Mouse (Mus musculus): ENCODE data around the gene Ell. TPM values are rescaled to one million over a fixed set of nuclear protein-coding genes. Genes with fewer than 3 reads are reported as not detected.

Gene Ell
- polyA plus RNA-seq (2021) = 26.1 TPM

DNA sequence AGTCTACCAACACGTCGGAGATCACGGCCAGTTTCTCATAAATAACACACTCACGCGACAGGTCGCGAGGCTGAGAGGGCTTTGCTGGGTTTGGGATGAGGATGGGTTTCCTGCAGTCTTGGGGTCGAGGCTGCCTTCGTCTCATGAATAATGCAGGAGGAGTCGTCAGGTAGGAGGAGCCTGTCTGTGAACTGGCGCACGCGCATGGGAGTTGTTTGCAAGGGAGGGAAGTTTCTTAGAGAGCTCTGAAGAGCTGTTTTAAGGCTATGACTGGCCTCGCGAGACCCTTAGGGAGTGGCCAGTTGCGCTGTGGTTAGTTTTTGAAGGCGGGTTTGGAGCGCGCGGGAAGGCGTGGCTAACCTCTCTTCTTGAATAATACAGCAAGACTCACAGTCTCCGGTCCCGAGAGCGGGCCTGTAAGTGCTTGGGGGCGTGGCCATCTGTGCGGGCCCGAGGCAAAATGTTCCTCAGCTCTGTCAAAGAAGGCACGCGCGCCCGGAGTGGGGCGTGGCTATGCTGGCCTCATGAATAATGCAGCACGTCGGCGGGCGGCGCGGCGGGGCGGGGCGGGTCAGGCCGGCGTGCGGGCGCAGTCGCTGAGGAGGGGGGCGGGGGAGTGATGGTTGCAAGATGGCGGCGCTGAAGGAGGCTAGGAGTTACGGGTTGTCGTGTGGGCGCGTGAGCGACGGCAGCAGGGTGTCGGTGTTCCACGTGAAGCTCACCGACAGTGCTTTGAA, at the start of gene Ell:
Gene Ell, plus strand, starts transcription at position 381 of the 737 bp plus-strand sequence.
- peak; percentile 95 for DNase-seq (ENCODE audit: low read depth, low spot score)
- CTCF ChIA-PET = interaction anchor here (1.4 to 4.1 kb wide), 2 partner anchors 12 to 71 kb away, joined by 4 to 20 read pairs; partner anchors contain the start of genes Fkbp8 and Kxd1
- no peaks in the 10 kb centered on the region for H3K27me3 ChIP-seq
- ATAC-seq = peak; percentile 84
- in situ Hi-C loops (cut with MboI; ENCODE audit: low pct_unique_long_range_greater_than_20kb) = no loop called here
- no peak for TF ChIP-seq CTCF (IDR thresholded peaks at IDR 0.05)
- POLR2A ChIA-PET = interaction anchor here (0.8 to 4.2 kb wide), 6 partner anchors 11 to 71 kb away, joined by 3 to 24 read pairs (median 4); partner anchors contain the start of genes Fkbp8, Kxd1, Ssbp4 and Uba52

DNA sequence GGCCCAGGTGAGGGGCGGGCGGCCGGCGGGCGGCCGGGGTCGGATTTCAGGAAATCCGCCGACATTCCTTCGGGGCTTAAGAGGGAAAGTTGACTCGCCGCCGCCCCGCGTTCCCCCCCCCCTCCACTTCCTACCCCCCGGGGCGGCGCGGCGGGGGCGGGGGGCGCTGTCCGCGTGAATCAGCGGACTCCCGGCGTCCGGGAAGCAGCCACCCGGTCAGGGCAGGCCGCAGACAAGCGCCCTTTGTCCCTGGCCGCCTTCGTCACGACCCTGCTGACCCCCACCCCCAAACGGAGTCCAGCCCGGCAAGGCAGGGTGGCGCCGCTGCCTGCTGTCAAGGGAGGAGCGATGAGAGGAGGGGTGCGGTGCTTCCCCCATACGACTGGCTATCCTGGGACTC, 49.7 kb upstream of the Ell start:
- POLR2A ChIA-PET = no interaction called here
- no peaks in the 10 kb centered on the region for H3K27me3 ChIP-seq
- DNase-seq (ENCODE audit: low read depth, low spot score) = no peak
- no peak for TF ChIP-seq CTCF (IDR thresholded peaks at IDR 0.05)
- in situ Hi-C loops (cut with MboI; ENCODE audit: low pct_unique_long_range_greater_than_20kb) = no loop called here
- CTCF ChIA-PET = no interaction called here
- ATAC-seq = no peak

DNA sequence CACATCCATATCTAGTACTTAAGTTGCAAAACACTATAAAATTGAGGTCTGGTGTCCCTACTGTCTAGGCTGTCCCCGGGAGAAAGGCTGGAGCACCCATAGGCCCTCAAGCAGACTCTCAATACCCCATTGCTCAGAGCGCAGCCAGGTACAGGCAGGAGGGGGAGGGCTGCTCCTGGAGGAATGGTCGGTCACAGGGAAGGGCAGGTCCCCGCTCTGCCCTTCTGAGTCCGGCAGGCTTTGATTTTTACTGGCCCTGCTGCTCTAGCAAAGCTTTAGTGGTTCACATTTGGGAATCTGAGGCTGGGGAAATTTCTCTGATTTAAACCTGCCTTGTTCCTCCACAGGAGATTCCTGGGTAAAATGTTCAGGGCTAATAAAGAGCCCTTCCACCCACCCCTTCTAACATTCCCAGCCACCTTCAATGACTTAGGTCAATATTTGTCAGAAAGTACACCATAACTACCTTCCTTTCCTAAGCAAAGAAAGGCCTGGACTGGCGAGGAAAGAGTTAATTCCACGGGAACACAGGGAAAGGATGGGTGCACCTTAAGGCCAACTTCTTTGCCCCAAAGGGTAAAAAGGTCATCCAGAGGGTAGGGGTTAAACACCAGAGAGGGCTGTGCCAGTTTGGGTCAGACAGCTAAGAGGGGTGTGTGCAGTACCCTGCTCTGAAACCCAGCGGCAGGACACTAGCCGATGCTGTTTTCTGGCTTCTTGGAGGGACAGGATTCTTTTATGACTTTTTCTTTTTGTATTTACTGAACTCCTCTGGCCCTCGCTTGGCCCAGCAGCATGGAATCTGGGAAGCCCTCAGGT, 49.0 kb upstream of the Ell start:
- in situ Hi-C loops (cut with MboI; ENCODE audit: low pct_unique_long_range_greater_than_20kb) = no loop called here
- POLR2A ChIA-PET = no interaction called here
- CTCF ChIA-PET = no interaction called here
- H3K27me3 ChIP-seq = no peaks in the 10 kb centered on the region
- DNase-seq (ENCODE audit: low read depth, low spot score) (no peak), ATAC-seq (no peak)
- no peak for TF ChIP-seq CTCF (IDR thresholded peaks at IDR 0.05)

DNA sequence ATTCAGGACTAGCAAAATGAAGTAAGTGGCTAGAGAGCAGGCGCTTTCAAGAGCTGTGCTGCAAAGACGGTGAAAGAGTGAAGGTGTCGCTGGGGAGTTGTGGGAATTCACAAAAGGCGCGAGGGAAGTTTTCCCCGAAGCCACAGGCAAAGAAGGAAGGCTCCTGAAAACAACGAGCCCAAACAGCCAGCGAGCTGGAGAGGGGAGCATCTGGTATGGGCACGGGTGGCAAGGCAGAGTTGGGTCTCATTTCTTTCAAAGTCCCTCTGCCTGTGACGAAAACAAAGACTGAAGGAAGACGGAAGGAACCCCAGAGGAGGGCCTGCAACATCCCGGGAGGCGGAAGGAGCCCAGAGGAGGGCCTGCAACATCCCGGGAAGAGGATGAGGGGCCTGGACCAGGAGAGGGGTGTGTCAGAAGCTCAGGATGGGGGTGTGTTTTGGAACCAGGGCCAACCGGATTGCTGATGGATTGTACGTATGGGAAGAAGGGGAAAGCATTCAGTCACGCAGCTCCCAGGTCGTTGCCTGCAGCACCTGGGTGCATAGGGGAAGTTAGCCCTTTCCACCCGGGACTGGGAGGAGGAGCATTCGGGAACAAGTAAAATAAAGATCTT, 48.3 kb upstream of the Ell start:
- DNase-seq (ENCODE audit: low read depth, low spot score) = no peak
- TF ChIP-seq CTCF (IDR thresholded peaks at IDR 0.05) = no peak
- in situ Hi-C loops (cut with MboI; ENCODE audit: low pct_unique_long_range_greater_than_20kb) = no loop called here
- no peaks in the 10 kb centered on the region for H3K27me3 ChIP-seq
- ATAC-seq = no peak
- CTCF ChIA-PET = no interaction called here
- POLR2A ChIA-PET = no interaction called here

DNA sequence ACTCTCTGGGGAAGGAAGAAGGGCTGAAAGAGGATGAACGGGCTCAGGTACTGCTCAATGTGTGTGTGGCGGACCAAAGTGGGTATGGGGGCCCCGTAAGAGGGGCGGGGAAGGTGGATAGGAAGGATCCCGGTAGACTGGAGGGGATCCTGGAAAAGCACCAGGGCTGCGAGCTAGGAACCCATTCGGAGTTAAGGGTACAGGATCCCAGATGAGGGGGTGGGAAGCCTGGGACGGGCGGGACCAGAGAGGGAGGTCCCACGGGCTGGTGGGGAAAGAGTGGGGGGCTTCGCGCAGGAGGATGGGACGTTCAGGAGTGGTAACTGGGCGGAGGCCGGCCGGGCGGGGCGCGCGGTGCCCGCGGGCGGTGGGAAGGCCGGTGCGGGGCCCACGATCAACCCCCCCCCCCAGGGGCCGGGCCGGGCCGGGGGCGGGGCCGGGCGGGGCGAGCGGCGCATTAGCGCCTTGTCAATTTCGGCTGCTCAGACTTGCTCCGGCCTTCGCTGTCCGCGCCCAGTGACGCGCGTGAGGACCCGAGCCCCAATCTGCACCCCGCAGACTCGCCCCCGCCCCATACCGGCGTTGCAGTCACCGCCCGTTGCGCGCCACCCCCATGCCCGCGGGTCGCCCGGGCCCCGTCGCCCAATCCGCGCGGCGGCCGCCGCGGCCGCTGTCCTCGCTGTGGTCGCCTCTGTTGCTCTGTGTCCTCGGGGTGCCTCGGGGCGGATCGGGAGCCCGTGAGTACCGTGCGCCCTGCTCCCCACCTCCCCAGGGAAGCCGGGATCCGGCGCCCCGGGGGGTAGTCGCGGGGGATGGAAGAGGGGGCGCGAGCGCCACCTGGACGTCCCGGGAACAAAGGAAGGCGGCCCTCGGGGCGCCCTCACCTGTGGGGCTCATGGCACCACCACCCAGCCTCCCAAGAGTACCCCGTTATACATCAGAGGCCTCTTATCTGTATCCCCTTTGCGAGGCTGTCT, 46.3 kb upstream of the Ell start, which contains the start of gene Crlf1:
Gene Crlf1, plus strand, starts transcription at position 495 of the 977 bp plus-strand sequence.
- H3K27me3 ChIP-seq = no peaks in the 10 kb centered on the region
- CTCF ChIA-PET = no interaction called here
- POLR2A ChIA-PET = no interaction called here
- no peak for TF ChIP-seq CTCF (IDR thresholded peaks at IDR 0.05)
- ATAC-seq (no peak), DNase-seq (ENCODE audit: low read depth, low spot score) (no peak)
- in situ Hi-C loops (cut with MboI; ENCODE audit: low pct_unique_long_range_greater_than_20kb) = no loop called here

DNA sequence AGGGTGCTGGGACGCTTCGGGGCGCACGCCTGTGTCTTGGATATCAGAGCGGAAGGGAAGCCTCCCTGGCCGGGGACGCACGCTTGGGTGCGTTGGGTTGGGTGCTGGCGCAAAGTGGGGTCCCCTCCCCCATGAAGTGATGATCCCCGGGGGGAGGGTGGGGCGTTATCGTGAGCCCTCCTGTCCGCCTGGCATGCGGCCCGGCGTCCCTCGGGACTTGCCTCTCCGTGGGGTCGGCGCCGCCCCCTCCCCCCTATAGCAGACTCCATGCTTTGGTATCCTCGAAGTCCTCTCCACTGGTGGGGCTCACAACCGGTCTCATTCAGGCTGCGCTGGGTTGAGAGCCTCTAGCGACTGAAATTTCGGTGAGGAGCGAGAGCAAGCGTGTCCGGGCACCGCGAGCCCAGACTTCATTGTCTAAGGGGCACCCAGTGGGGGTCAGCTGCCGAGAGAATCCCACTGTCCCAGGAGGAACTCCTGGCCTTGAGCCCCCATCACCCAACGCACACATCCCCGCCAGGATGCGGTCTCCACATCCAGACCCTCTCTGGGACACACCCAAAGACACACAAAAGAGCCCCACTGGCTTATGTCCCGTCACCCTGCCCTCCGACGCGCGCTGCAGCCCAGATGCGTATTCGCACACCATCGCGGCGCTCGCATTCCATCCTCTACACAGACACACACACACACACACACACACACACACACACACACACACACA, 45.4 kb upstream of the Ell start:
- TF ChIP-seq CTCF (IDR thresholded peaks at IDR 0.05) = no peak
- POLR2A ChIA-PET = interaction anchor here (0.5 kb wide), 1 partner anchor 245 kb away, joined by 3 read pairs; no protein-coding TSS in a partner anchor
- DNase-seq (ENCODE audit: low read depth, low spot score) (no peak), ATAC-seq (peak; percentile 19)
- no peaks in the 10 kb centered on the region for H3K27me3 ChIP-seq
- in situ Hi-C loops (cut with MboI; ENCODE audit: low pct_unique_long_range_greater_than_20kb) = no loop called here
- CTCF ChIA-PET = interaction anchor here (2.6 kb wide), 1 partner anchor 11 kb away, joined by 7 read pairs; no protein-coding TSS in a partner anchor

GRCm38 (mm10) chr8:70494416-70494945, 44.8 kb upstream of the Ell start:
- DNase-seq (ENCODE audit: low read depth, low spot score) (no peak), ATAC-seq (no peak)
- CTCF ChIA-PET = interaction anchor here (2.6 kb wide), 1 partner anchor 10 kb away, joined by 7 read pairs; no protein-coding TSS in a partner anchor
- no peaks in the 10 kb centered on the region for H3K27me3 ChIP-seq
- no peak for TF ChIP-seq CTCF (IDR thresholded peaks at IDR 0.05)
- POLR2A ChIA-PET = interaction anchor here (0.5 to 1.2 kb wide), 2 partner anchors 45 to 245 kb away, joined by 3 to 4 read pairs; partner anchors contain the start of gene Ell
- in situ Hi-C loops (cut with MboI; ENCODE audit: low pct_unique_long_range_greater_than_20kb) = no loop called here

- TF ChIP-seq CTCF (IDR thresholded peaks at IDR 0.05) = no peak
- CTCF ChIA-PET = interaction anchor here (2.6 kb wide), 1 partner anchor 10 kb away, joined by 7 read pairs; no protein-coding TSS in a partner anchor
- H3K27me3 ChIP-seq = no peaks in the 10 kb centered on the region
- in situ Hi-C loops (cut with MboI; ENCODE audit: low pct_unique_long_range_greater_than_20kb) = no loop called here
- DNase-seq (ENCODE audit: low read depth, low spot score) (no peak), ATAC-seq (no peak)
- POLR2A ChIA-PET = interaction anchor here (1.2 to 1.4 kb wide), 2 partner anchors 25 to 44 kb away, joined by 3 to 4 read pairs; partner anchors contain the start of gene Ell
These were observed 44.1 kb upstream of the Ell start for GRCm38 (mm10) chr8:70495001-70495770.

Measured in Patski (cell line).